Mouse (Mus musculus) liver, embryonic 11.5 days (tissue): Measurements from ENCODE around the gene Vmn2r55. TPM values are rescaled to one million over a fixed set of nuclear protein-coding genes. Genes with fewer than 3 reads are reported as not detected.
"Not testable (repeated sequence)": the region's sequence is repeated elsewhere in the genome, so short reads cannot be mapped to it uniquely, and the experiment has no call there.

Source experiments
- ATAC-seq: fragments of 200-750 bp; cut with Nextera tagmentation; replicated peaks from 2 replicates; pipeline ENCODE4 v1.8.0; 2017; ENCODE audit warnings: moderate number of reproducible peaks, mild to moderate bottlenecking, moderate TSS enrichment, moderate library complexity; ENCODE audit not compliant: low FRiP score
- DNase-seq: peaks from one replicate; pipeline ENCODE4 v3.0.0-alpha.2; 2017; ENCODE audit warnings: low spot score
- H3K27ac ChIP-seq: fragments of 300-500 bp; sonication (generic); 2 replicates; pipeline ENCODE4 v1.5.1; 2014; ENCODE audit warnings: mild to moderate bottlenecking, low read depth, low read length, control low read depth
- H3K27me3 ChIP-seq: fragments of 300-500 bp; sonication (generic); replicated peaks from 2 replicates; pipeline ENCODE4 v1.6.1; 2014; ENCODE audit warnings: low read length, mixed read lengths; ENCODE audit not compliant: control insufficient read depth, insufficient read depth
- H3K36me3 ChIP-seq: fragments of 300-500 bp; sonication (generic); 2 replicates; pipeline ENCODE4 v1.6.1; 2014; ENCODE audit warnings: mild to moderate bottlenecking, low read length, moderate library complexity, mixed read lengths; ENCODE audit not compliant: control insufficient read depth, insufficient read depth
- H3K4me1 ChIP-seq: fragments of 300-500 bp; sonication (generic); replicated peaks from 2 replicates; pipeline ENCODE4 v1.6.1; 2014; ENCODE audit warnings: low read length, mixed read lengths; ENCODE audit not compliant: control insufficient read depth, insufficient read depth
- H3K4me2 ChIP-seq: fragments of 300-500 bp; sonication (generic); 2 replicates; pipeline ENCODE4 v1.6.1; 2014; ENCODE audit warnings: mild to moderate bottlenecking, control low read depth, moderate library complexity
- H3K4me3 ChIP-seq: fragments of 300-500 bp; sonication (generic); 2 replicates; pipeline ENCODE4 v1.5.1; 2014; ENCODE audit warnings: low read depth, low read length, control low read depth
- H3K9ac ChIP-seq: fragments of 300-500 bp; sonication (generic); 2 replicates; pipeline ENCODE4 v1.6.1; 2014; ENCODE audit warnings: low read depth, low read length, control low read depth
- H3K9me3 ChIP-seq: fragments of 300-500 bp; sonication (generic); 2 replicates; pipeline ENCODE4 v1.6.1; 2016; ENCODE audit warnings: low read length, inconsistent platforms, mixed read lengths; ENCODE audit not compliant: control insufficient read depth
- WGBS: fragments of 180-500 bp; shearing (Covaris S2); extraction: QIAGEN DNeasy Blood & Tissue Kit; methylation state at CpG from one replicate; pipeline ENCODE4 v1.1.7; 2014; 5-methylcytosine and 5-hydroxymethylcytosine counted together
- polyA plus RNA-seq: library from polyadenylated mRNA; unstranded; fragments of >200 nt; fragmentation: Nextera tagmentation; extraction: Ambion mirVana; gene quantifications from 2 replicates; pipeline ENCODE4 v1.2.1, GENCODE M21; 2014

Vmn2r55 gene
- not detected in 2 replicates for polyA plus RNA-seq

- not testable (repeated sequence) for H3K9ac ChIP-seq, H3K27ac ChIP-seq, H3K27me3 ChIP-seq, H3K4me3 ChIP-seq, DNase-seq, H3K4me2 ChIP-seq, ATAC-seq, H3K36me3 ChIP-seq, H3K9me3 ChIP-seq, H3K4me1 ChIP-seq
- WGBS: 89% methylated on average over 3 of the region's 3 CpGs
Measured at GRCm38 (mm10) chr7:12684903-12685302, at the start of gene Vmn2r55. Gene Vmn2r55, minus strand, starts transcription at chr7:12685003.

- not testable (repeated sequence) for H3K4me1 ChIP-seq, H3K9ac ChIP-seq, H3K27me3 ChIP-seq, H3K4me3 ChIP-seq, H3K36me3 ChIP-seq, H3K9me3 ChIP-seq, DNase-seq, H3K27ac ChIP-seq, ATAC-seq, H3K4me2 ChIP-seq
- 73% methylated on average over 3 of the region's 4 CpGs for WGBS
Measured at GRCm38 (mm10) chr7:12640219-12640618, 44.6 kb downstream of the Vmn2r55 start, which contains the start of gene Vmn2r54. Gene Vmn2r54, minus strand, starts transcription at chr7:12640319.

- Histone ChIP-seq H3K4me3 (no peak within 1 kb of the TSS), H3K36me3 (no peaks in the 10 kb centered on the region), H3K4me1 (no peaks in the 10 kb centered on the region), H3K27ac (no peak within 1 kb of the TSS), H3K9me3 (peaks cover 6% of the 10 kb centered on the region; the same call in 1 of the 2 replicates), H3K9ac (no peak within 1 kb of the TSS), H3K27me3 (no peaks in the 10 kb centered on the region), H3K4me2 (no peak within 1 kb of the TSS)
- ATAC-seq: no peak
- DNase-seq: no peak
Measured at GRCm38 (mm10) chr7:12608688-12609087, 76.1 kb downstream of the Vmn2r55 start, which contains the start of gene Vmn2r53. Gene Vmn2r53, minus strand, starts transcription at chr7:12608788.

Other genes with a start within 250 kb of the Vmn2r55 start
- 11.6 and 12.6 TPM in 2 replicates for gene Zfp606, start 206.7 kb downstream of the Vmn2r55 start, polyA plus RNA-seq
- not detected in 2 replicates for gene 2900092C05Rik, start 172.5 kb downstream of the Vmn2r55 start, polyA plus RNA-seq
- not detected in 2 replicates for gene Vmn2r53, start 76.2 kb downstream of the Vmn2r55 start, polyA plus RNA-seq
- gene Vmn2r54, start 44.7 kb downstream of the Vmn2r55 start, polyA plus RNA-seq: not detected in 2 replicates
- not detected in 2 replicates for gene Vmn2r56, start 50.0 kb upstream of the Vmn2r55 start, polyA plus RNA-seq
- gene Zscan18, start 118.6 kb upstream of the Vmn2r55 start, polyA plus RNA-seq: 4.4 and 5.1 TPM in 2 replicates
- gene Zfp329, start 133.9 kb upstream of the Vmn2r55 start, polyA plus RNA-seq: 7.9 and 9.8 TPM in 2 replicates
- 27.5 and 27.9 TPM in 2 replicates for gene Zfp110, start 149.8 kb upstream of the Vmn2r55 start, polyA plus RNA-seq
- gene Zfp128, start 196.2 kb upstream of the Vmn2r55 start, polyA plus RNA-seq: 2.2 and 2.4 TPM in 2 replicates
- 14.4 and 16.4 TPM in 2 replicates for gene Zscan22, start 212.8 kb upstream of the Vmn2r55 start, polyA plus RNA-seq
- gene Rps5, start 237.3 kb upstream of the Vmn2r55 start, polyA plus RNA-seq: 1,276 and 1,341 TPM in 2 replicates
- gene Rnf225, start 242.4 kb upstream of the Vmn2r55 start, polyA plus RNA-seq: 0.38 and 0.81 TPM in 2 replicates